Mouse (Mus musculus): Measurements from ENCODE around the gene Neurl4. TPM values are rescaled to one million over a fixed set of nuclear protein-coding genes. Genes with fewer than 3 reads are reported as not detected.

The Neurl4 gene
- total and polyA plus RNA-seq, 2 experiments from 2014 or later = 4.5 to 59.5 TPM

DNA sequence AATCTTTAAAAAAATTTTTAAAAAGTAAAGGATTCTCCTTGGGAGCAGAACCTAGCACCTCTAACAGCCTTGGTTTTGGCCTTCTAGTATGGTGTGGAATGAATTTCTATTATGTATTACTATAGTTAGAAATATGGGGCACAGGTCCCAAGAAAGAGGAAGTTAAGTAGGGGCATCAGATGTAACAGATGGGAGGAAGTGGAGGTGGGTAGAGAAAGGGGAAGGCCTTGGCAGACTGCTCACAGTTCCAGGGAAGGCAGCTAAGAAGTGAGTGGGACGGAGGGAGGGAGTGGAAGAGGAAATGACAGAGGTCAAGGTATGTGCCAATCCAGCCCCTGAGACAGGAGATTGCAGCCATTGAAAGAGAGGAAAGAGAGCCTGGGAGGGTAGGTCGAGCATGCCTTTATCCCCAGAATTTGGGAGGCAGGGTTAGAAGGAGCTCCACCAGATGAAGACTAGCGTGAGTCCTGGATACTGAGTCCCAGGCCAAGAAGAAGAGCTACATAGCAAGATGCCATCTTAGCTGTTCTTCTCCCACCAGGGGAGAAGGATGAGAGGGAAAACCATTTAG, 30.2 kb downstream of the Neurl4 start:
- no peak for TF ChIP-seq EP300 (IDR thresholded peaks at IDR 0.05; ENCODE audit: low read depth)
- TF ChIP-seq CTCF (IDR thresholded peaks at IDR 0.05; ENCODE audit: low read depth) = no peak
- Histone ChIP-seq H3K4me3 (ENCODE audit: low read depth, low read length) (no peak overlapping the region), H3K27ac (ENCODE audit: low read depth) (no peak overlapping the region; the same call in 1 of the 2 replicates), H3K9ac (replicated peaks; ENCODE audit: low read depth, low read length) (no peak overlapping the region), H3K36me3 (replicated peaks; ENCODE audit: control insufficient read depth, insufficient read depth, low read length) (no peaks in the 10 kb centered on the region), H3K4me2 (ENCODE audit: low read depth, low read length) (no peak overlapping the region), H3K4me1 (ENCODE audit: control insufficient read depth, insufficient read depth) (peaks cover 6% of the 10 kb centered on the region), H3K27me3 (ENCODE audit: control insufficient read depth, insufficient read depth, low read length) (peaks cover 8% of the 10 kb centered on the region), H3K9me3 (replicated peaks; ENCODE audit: control insufficient read depth, low read length) (no peaks in the 10 kb centered on the region)
- DNase-seq (ENCODE audit: low spot score) (no peak), ATAC-seq (ENCODE audit: insufficient read depth, low read depth) (no peak)
- 54% methylated on average over 3 of the region's 3 CpGs for WGBS

DNA sequence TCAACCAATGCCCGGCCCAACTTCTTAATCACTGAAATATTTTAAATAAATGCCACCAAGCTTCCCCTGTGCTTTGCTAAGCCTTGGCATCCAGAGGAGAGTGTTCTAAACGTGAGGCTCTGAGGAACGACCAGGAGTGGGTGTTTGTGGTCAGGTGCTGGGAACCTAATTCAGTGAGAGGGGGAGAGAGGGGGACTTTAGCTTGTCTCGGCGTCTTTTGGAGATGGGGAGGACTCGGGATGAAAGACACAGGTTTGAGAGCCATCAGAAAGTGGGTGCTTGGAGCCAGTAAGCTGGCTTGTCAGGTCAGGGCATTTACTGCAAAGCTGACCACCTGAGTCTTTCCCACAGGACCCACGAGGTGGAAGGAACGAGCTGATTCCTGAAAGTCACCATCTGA, 30.9 kb downstream of the Neurl4 start:
- Histone ChIP-seq H3K9ac (replicated peaks; ENCODE audit: low read depth, low read length) (no peak overlapping the region), H3K36me3 (replicated peaks; ENCODE audit: control insufficient read depth, insufficient read depth, low read length) (no peaks in the 10 kb centered on the region), H3K27me3 (ENCODE audit: control insufficient read depth, insufficient read depth, low read length) (peaks cover 8% of the 10 kb centered on the region), H3K4me1 (ENCODE audit: control insufficient read depth, insufficient read depth) (peaks cover 10% of the 10 kb centered on the region), H3K4me3 (ENCODE audit: low read depth, low read length) (no peak overlapping the region), H3K27ac (ENCODE audit: low read depth) (no peak overlapping the region), H3K4me2 (ENCODE audit: low read depth, low read length) (no peak overlapping the region), H3K9me3 (replicated peaks; ENCODE audit: control insufficient read depth, low read length) (no peaks in the 10 kb centered on the region)
- 59% methylated on average over 8 of the region's 8 CpGs for WGBS
- ATAC-seq (ENCODE audit: insufficient read depth, low read depth) (no peak), DNase-seq (ENCODE audit: low spot score) (no peak)
- no peak for TF ChIP-seq CTCF (IDR thresholded peaks at IDR 0.05; ENCODE audit: low read depth)
- no peak for TF ChIP-seq EP300 (IDR thresholded peaks at IDR 0.05; ENCODE audit: low read depth)

DNA sequence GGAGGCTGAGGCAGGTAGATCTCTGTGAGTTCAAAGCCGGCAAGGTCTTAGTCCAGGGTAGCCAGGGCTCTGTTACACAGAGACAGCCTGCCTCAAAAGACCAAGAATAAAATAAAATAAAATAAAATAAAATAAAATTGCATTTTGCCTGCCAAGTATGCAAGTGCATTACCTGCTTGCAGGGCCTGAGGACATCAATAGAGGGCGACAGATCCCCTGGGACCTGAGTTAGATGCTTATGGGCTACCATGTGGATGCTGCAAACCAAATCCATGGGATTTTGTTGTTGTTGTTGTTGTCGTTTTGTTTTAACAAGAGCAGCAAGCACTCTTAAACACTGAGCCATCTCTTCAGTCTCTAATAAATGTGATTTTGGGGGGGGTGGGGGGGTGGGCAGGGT, 31.4 kb downstream of the Neurl4 start:
- 44% methylated on average over 3 of the region's 3 CpGs for WGBS
- H3K4me1 ChIP-seq (ENCODE audit: control insufficient read depth, insufficient read depth) = peaks cover 14% of the 10 kb centered on the region
- TF ChIP-seq CTCF (IDR thresholded peaks at IDR 0.05; ENCODE audit: low read depth) (no peak), EP300 (IDR thresholded peaks at IDR 0.05; ENCODE audit: low read depth) (no peak)
- H3K9me3 ChIP-seq (replicated peaks; ENCODE audit: control insufficient read depth, low read length) = no peaks in the 10 kb centered on the region
- no peak for DNase-seq (ENCODE audit: low spot score)
- ATAC-seq (ENCODE audit: insufficient read depth, low read depth) = no peak
- H3K36me3 ChIP-seq (replicated peaks; ENCODE audit: control insufficient read depth, insufficient read depth, low read length) = no peaks in the 10 kb centered on the region
- no peak overlapping the region for H3K4me3 ChIP-seq (ENCODE audit: low read depth, low read length)
- H3K9ac ChIP-seq (replicated peaks; ENCODE audit: low read depth, low read length) = no peak overlapping the region
- H3K27ac ChIP-seq (ENCODE audit: low read depth) = no peak overlapping the region
- no peak overlapping the region for H3K4me2 ChIP-seq (ENCODE audit: low read depth, low read length)
- peaks cover 8% of the 10 kb centered on the region for H3K27me3 ChIP-seq (ENCODE audit: control insufficient read depth, insufficient read depth, low read length)

DNA sequence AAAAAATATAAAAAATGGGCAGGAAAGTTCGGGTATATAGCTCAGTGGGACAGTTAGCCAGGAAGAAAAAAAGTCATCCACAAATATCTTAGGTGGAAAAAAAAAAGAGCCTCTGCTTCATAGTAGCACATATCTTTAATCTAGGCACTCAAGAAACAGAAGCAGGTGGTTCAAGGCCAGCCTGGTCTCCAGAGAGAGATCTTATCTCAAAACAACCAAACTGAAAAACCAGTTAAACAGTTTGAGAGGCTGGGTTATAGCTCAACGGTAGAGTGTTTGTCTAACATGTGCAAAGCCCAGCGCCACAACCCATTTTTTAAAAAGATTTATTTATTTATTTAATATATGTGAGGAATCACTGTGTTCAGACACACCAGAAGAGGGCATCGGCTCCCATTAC, 32.2 kb downstream of the Neurl4 start:
- Histone ChIP-seq H3K27ac (ENCODE audit: low read depth) (no peak overlapping the region), H3K9me3 (replicated peaks; ENCODE audit: control insufficient read depth, low read length) (no peaks in the 10 kb centered on the region), H3K36me3 (replicated peaks; ENCODE audit: control insufficient read depth, insufficient read depth, low read length) (no peaks in the 10 kb centered on the region), H3K9ac (replicated peaks; ENCODE audit: low read depth, low read length) (no peak overlapping the region), H3K27me3 (ENCODE audit: control insufficient read depth, insufficient read depth, low read length) (peaks cover 8% of the 10 kb centered on the region), H3K4me2 (ENCODE audit: low read depth, low read length) (no peak overlapping the region), H3K4me3 (ENCODE audit: low read depth, low read length) (no peak overlapping the region), H3K4me1 (ENCODE audit: control insufficient read depth, insufficient read depth) (peaks cover 20% of the 10 kb centered on the region)
- ATAC-seq (ENCODE audit: insufficient read depth, low read depth) (no peak), DNase-seq (ENCODE audit: low spot score) (no peak)
- TF ChIP-seq EP300 (IDR thresholded peaks at IDR 0.05; ENCODE audit: low read depth) = no peak
- TF ChIP-seq CTCF (IDR thresholded peaks at IDR 0.05; ENCODE audit: low read depth) = no peak
- WGBS = 67% methylated on average over 4 of the region's 4 CpGs

- Histone ChIP-seq H3K9ac (replicated peaks; ENCODE audit: low read depth, low read length) (no peak overlapping the region), H3K4me3 (ENCODE audit: low read depth, low read length) (no peak overlapping the region; the same call in 1 of the 2 replicates), H3K4me2 (ENCODE audit: low read depth, low read length) (peak overlapping the region; percentile 43), H3K4me1 (ENCODE audit: control insufficient read depth, insufficient read depth) (peaks cover 30% of the 10 kb centered on the region), H3K27me3 (ENCODE audit: control insufficient read depth, insufficient read depth, low read length) (peaks cover 8% of the 10 kb centered on the region), H3K36me3 (replicated peaks; ENCODE audit: control insufficient read depth, insufficient read depth, low read length) (no peaks in the 10 kb centered on the region), H3K27ac (ENCODE audit: low read depth) (no peak overlapping the region), H3K9me3 (replicated peaks; ENCODE audit: control insufficient read depth, low read length) (no peaks in the 10 kb centered on the region)
- TF ChIP-seq CTCF (IDR thresholded peaks at IDR 0.05; ENCODE audit: low read depth) (peak; percentile 89), EP300 (IDR thresholded peaks at IDR 0.05; ENCODE audit: low read depth) (no peak)
- DNase-seq (ENCODE audit: low spot score) = peak; percentile 91
- ATAC-seq (ENCODE audit: insufficient read depth, low read depth) = peak; percentile 59
- WGBS = 1% methylated on average over 18 of the region's 18 CpGs
Observed at GRCm38 (mm10) chr11:69934169-69934568, 33.3 kb downstream of the Neurl4 start.

- Histone ChIP-seq H3K27ac (ENCODE audit: low read depth) (no peak overlapping the region), H3K4me1 (ENCODE audit: control insufficient read depth, insufficient read depth) (peaks cover 30% of the 10 kb centered on the region), H3K9ac (replicated peaks; ENCODE audit: low read depth, low read length) (no peak overlapping the region), H3K4me2 (ENCODE audit: low read depth, low read length) (peak overlapping the region; percentile 43), H3K9me3 (replicated peaks; ENCODE audit: control insufficient read depth, low read length) (no peaks in the 10 kb centered on the region), H3K27me3 (ENCODE audit: control insufficient read depth, insufficient read depth, low read length) (peaks cover 8% of the 10 kb centered on the region), H3K4me3 (ENCODE audit: low read depth, low read length) (peak overlapping the region; percentile 57), H3K36me3 (replicated peaks; ENCODE audit: control insufficient read depth, insufficient read depth, low read length) (no peaks in the 10 kb centered on the region)
- DNase-seq (ENCODE audit: low spot score) (no peak), ATAC-seq (ENCODE audit: insufficient read depth, low read depth) (no peak)
- TF ChIP-seq CTCF (IDR thresholded peaks at IDR 0.05; ENCODE audit: low read depth) (no peak), EP300 (IDR thresholded peaks at IDR 0.05; ENCODE audit: low read depth) (no peak)
- 18% methylated on average over 6 of the region's 6 CpGs for WGBS
Observed at GRCm38 (mm10) chr11:69934681-69935080, 33.8 kb downstream of the Neurl4 start.

All from heart, postnatal 0 days (tissue).